Mouse (Mus musculus): ENCODE measurements at regions not wholly inside any gene's neighbourhood (a gene's known extent, or its start where the extent isn't known, plus 50 kb on each side); places are given as distances from the start of the nearest gene placed in this dataset.
A peak's percentile ranks its signal among the peaks of the same experiment; 100 is the strongest.

GRCm38 (mm10) chr6:35458250-35458649 lies 81.4 kb downstream of the Mtpn start:
- no peak for DNase-seq (ENCODE audit: low read depth)

GRCm38 (mm10) chr6:35445007-35445406 lies 94.7 kb downstream of the Mtpn start:
- no peak for DNase-seq (ENCODE audit: low read depth)

DNA sequence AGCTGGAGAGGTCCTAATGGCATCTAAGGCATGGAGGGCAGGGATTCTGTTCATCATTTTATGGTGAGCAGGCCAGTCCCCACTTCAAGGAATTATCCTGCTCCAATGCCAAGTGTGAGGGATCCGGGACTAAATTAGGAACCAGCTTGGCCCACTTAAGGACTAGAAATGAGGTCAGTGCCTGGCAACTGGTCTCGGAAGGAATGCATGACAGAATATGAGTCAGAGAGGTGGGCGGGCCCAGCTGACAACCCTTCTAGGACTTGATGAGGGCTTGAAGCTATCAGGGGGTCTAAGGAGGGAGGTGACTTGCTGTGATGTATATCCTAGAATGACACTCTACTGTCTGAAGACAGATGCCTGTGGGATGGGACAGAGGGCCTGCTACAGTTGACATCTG lies 100.4 kb upstream of the Fam180a start:
- DNase-seq (ENCODE audit: low read depth), result peak; percentile 91

DNA sequence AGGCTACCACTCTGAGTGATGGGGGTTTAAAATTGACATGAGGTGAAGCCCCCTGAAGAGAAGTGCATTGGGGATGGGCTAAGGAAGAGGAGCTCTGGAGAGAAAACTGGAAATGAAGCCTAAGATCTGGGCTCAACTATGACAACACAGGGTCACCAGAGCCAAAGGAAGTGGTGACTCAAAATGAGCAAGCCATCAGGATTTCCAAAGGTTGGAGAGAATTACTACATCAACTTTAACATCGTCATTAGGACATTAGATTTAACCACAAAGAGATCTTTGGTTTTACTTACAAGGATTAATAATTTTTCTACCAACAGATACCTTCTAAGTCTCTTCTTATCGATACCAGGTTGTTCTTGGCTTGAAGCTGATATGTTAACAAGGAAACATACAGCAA lies 98.6 kb upstream of the Fam180a start:
- peak; percentile 24 for DNase-seq (ENCODE audit: low read depth)

GRCm38 (mm10) chr6:35420924-35421323 lies 95.0 kb upstream of the Fam180a start:
- no peak for DNase-seq (ENCODE audit: low read depth)

- DNase-seq (ENCODE audit: low read depth), result no peak
These were observed 79.1 kb upstream of the Fam180a start for GRCm38 (mm10) chr6:35405044-35405443.

DNA sequence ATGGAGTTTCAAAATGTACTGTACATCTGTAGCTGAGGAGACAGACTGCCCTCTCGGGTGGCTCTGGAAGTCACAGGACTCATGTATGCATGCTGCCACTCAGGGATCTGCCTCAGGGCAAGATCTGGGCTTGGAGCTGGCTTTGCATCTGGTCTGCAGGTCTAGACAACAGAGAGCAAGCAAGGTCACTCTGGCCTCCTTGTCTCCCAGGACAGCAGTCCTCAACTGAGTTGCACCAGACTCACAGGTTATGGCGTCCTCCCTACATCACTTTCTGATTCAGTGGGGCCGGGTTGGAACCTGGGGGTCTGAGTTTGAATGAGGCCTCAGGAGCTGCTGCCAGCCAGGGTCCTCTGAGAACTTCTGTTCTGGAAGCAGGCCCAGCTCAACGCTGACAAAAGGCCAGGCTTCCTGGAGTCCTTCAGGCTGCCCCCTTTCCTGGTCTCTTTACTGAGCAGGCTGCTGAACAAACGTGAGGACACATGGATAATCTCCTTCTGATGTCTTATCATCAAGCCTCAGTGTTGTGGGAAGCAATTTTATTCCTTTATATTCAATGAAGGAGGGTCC lies 77.5 kb upstream of the Fam180a start:
- no peak for DNase-seq (ENCODE audit: low read depth)

DNA sequence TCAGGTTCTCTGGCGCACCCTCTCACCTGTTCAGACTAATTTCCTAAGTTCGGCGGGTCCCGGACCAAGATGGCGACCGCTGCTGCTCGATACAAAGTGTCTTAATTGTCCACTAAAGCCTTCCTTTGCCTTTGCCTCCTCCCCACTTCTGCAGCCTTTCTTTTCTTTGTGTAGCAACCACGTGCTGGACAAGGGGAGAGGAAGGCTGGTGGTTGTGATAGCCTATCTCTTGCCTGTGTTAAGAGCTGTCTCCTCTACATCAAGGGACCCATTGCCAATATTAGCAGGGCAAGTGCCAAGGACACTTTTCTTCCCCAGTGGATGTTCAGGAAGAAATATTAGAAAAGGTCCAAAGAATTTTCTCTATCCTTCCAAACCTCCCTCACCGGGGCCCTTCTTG lies 69.8 kb upstream of the Fam180a start:
- no peak for DNase-seq (ENCODE audit: low read depth)

GRCm38 (mm10) chr6:35388827-35389226 lies 62.9 kb upstream of the Fam180a start:
- DNase-seq (ENCODE audit: low read depth), result peak; percentile 55

GRCm38 (mm10) chr6:35381536-35381935 lies 55.6 kb upstream of the Fam180a start:
- no peak for DNase-seq (ENCODE audit: low read depth)

DNA sequence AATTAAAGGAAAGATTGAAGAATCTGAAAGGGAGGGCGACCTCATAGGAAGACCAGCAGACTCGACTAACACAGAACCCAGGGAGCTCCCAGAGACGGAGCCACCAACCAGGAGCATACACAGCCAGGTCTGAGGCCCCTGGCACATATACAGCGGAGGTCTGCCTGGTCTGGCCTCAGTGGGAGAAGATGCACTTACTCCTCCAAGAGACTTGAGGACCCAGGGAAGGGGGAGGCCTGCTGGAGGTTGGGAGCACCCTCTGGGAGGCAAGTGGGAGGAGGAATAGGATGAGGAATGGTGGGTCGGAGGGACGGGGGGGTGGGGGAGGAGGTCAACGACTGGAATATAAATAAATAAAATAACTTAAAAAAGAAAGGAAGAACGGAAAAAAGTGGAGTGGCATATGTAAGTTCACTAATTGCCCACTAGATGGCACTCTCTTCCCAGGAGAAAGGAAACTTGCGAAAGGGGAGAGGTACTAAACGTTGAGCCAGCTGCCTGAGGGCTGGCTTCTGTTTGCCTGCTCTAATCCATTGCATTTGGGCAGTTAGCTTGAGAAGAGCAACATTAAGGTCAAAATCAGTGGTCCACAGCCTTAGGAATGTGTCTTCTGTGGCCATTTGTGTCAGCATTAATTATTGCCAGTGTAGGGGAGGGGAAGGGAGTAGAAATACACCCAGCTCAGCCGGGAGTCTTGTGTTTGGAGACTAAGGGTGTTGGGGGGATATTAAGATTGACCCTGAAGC lies 55.0 kb upstream of the Fam180a start:
- peak; percentile 88 for DNase-seq (ENCODE audit: low read depth)

GRCm38 (mm10) chr6:35379890-35380289 lies 53.9 kb upstream of the Fam180a start:
- peak; percentile 95 for DNase-seq (ENCODE audit: low read depth)

DNA sequence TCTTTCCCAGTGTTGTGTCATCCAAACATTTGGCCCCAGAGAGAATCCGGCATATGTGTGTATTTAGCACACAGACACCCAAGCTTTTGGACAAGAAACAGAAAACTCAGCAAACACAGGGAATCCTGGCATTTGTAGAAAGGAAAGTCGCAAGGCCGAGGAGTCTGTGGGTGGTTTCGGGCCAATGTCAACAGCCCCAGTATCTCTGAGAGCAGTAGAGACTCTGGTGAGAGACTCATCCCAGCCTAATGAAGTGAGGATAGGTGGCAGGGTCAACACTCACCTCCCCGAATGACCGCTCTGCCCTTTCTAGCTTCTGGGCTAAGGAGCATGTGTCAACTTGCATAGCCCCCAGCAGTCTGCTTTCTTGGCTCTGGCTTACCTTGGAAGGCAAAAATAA lies 52.9 kb upstream of the Fam180a start:
- no peak for DNase-seq (ENCODE audit: low read depth)

DNA sequence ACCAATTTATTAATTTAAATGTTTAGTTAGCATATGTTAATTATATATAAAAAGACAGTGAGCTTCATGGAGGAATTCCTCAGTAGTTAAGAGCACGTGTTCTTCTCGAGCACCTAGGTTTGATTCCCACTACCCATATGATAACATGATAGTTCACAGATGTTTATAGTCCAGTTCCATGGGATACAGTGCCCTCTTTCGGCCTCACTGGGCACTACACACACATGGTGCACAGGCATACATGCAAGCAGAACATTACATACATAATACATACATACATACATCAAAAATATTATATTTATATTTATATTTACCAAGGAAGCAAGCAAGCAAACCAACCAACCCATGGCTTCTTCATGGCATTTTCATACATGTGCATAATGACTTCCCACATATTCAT lies 51.6 kb upstream of the Fam180a start:
- peak; percentile 38 for DNase-seq (ENCODE audit: low read depth)

- no peak for DNase-seq (ENCODE audit: low read depth)
These were observed 50.6 kb upstream of the Fam180a start for GRCm38 (mm10) chr6:35376526-35376925.
